Mouse (Mus musculus) kidney, embryonic 14.5 days (tissue): ENCODE measurements at regions not wholly inside any gene's neighbourhood (a gene's known extent, or its start where the extent isn't known, plus 50 kb on each side); places are given as distances from the start of the nearest gene placed in this dataset.
"Not testable (repeated sequence)": the region's sequence is repeated elsewhere in the genome, so short reads cannot be mapped to it uniquely, and the experiment has no call there.

Experiments
- ATAC-seq: fragments of 200-750 bp; cut with Nextera tagmentation; 2 replicates; pipeline ENCODE4 v1.8.0; 2017; ENCODE audit warnings: moderate number of reproducible peaks, mild to moderate bottlenecking, moderate TSS enrichment, moderate library complexity; ENCODE audit not compliant: low FRiP score, low TSS enrichment
- H3K27ac ChIP-seq: fragments of 300-500 bp; sonication (generic); 2 replicates; pipeline ENCODE4 v1.5.1; 2014; ENCODE audit warnings: low read depth, mild to moderate bottlenecking, low read length, moderate library complexity, mixed read lengths
- H3K27me3 ChIP-seq: fragments of 300-500 bp; sonication (generic); 2 replicates; pipeline ENCODE4 v1.6.1; 2014; ENCODE audit warnings: mild to moderate bottlenecking, low read length; ENCODE audit not compliant: control insufficient read depth, insufficient read depth
- H3K36me3 ChIP-seq: fragments of 300-500 bp; sonication (generic); 2 replicates; pipeline ENCODE4 v1.6.1; 2014; ENCODE audit warnings: low read length, mixed read lengths; ENCODE audit not compliant: control insufficient read depth, insufficient read depth
- H3K4me1 ChIP-seq: fragments of 300-500 bp; sonication (generic); 2 replicates; pipeline ENCODE4 v1.6.1; 2014; ENCODE audit warnings: low read length, mixed read lengths; ENCODE audit not compliant: control insufficient read depth, insufficient read depth
- H3K4me2 ChIP-seq: fragments of 300-500 bp; sonication (generic); replicated peaks from 2 replicates; pipeline ENCODE4 v1.6.1; 2014; ENCODE audit warnings: low read depth, mild to moderate bottlenecking, low read length
- H3K4me3 ChIP-seq: fragments of 300-500 bp; sonication (generic); 2 replicates; pipeline ENCODE4 v1.5.1; 2014; ENCODE audit warnings: mild to moderate bottlenecking, low read length
- H3K9ac ChIP-seq: fragments of 300-500 bp; sonication (generic); 2 replicates; pipeline ENCODE4 v1.6.1; 2014; ENCODE audit warnings: low read depth, mild to moderate bottlenecking, low read length, moderate library complexity
- H3K9me3 ChIP-seq: fragments of 300-500 bp; sonication (generic); 2 replicates; pipeline ENCODE4 v1.6.1; 2016; ENCODE audit warnings: low read length; ENCODE audit not compliant: control insufficient read depth
- WGBS: fragments of 180-500 bp; shearing (Covaris S2); extraction: QIAGEN DNeasy Blood & Tissue Kit; methylation state at CpG from one replicate; pipeline ENCODE4 v1.1.7; 2014; 5-methylcytosine and 5-hydroxymethylcytosine counted together

DNA sequence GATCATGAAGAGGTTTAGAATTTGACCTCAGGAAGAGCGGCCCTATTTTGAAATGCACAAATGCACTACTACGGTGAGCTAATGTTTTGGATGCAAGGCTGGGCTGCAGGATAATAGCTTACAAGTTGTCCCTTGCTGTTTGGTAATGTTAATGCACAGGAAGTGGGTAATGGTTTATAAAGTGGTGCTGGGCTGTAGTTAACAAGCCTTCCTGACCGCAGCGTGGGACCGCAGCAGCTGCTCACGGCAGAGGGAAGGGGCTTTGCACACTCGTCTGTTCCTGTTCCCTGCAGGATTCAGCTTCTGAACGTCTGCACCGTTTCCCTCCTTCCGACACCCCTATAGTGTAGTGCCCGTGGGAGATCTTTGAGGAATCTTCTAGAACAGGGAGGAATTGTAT lies 258.4 kb upstream of the Nr5a2 start:
- Histone ChIP-seq H3K27me3 (no peaks in the 10 kb centered on the region), H3K4me2 (no peak overlapping the region), H3K36me3 (no peaks in the 10 kb centered on the region), H3K9me3 (no peaks in the 10 kb centered on the region), H3K27ac (no peak overlapping the region; the same call in 1 of the 2 replicates), H3K4me1 (no peaks in the 10 kb centered on the region), H3K9ac (no peak overlapping the region), H3K4me3 (no peak overlapping the region)
- 54% methylated on average over 11 of the region's 11 CpGs for WGBS
- ATAC-seq: no peak

DNA sequence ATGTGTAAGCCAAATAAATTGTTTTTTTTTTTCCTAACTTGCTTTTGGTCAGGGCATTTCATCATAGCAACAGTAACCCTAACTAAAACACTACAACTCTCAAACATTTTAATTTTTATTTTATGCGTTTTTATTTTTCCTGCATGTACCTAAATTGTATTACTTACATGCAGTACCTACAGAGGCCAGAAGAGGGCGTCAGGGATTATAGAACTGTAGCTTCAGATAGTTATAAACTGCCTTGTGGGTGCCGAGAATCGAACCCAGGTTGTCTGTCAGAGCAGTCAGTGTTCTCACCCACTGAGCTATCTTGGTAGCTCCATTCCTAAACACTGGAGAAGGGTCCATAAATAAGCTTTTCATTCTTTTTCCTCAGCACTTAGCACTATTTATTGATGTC lies 257.8 kb upstream of the Nr5a2 start:
- no peaks in the 10 kb centered on the region for H3K9me3 ChIP-seq
- no peak for ATAC-seq
- 66% methylated on average over 4 of the region's 4 CpGs for WGBS
- no peak overlapping the region for H3K27ac ChIP-seq
- no peak overlapping the region for H3K4me3 ChIP-seq
- H3K4me2 ChIP-seq: no peak overlapping the region
- H3K9ac ChIP-seq: no peak overlapping the region
- no peaks in the 10 kb centered on the region for H3K4me1 ChIP-seq
- H3K36me3 ChIP-seq: no peaks in the 10 kb centered on the region
- H3K27me3 ChIP-seq: no peaks in the 10 kb centered on the region

DNA sequence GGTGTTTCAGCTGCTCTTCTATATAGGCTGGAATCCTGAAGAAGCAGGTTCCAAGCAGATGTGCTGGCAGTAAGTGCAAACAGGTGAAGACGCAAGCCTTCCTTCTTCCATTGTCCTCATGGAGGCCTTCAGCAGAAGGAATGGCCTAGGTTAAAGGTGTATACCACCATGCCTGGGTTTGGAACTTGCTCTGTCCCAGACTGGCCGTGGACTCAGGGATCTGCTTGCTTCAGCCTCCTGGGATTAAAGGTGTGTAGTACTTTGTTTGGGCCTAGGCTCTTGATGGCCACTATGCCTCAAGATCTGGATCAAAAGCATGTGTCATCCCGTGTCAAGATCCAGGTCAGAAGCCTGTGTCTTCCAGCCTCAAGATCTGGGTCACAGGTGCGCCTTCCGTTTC lies 257.0 kb upstream of the Nr5a2 start:
- no peak for ATAC-seq
- no peaks in the 10 kb centered on the region for H3K27me3 ChIP-seq
- no peaks in the 10 kb centered on the region for H3K36me3 ChIP-seq
- H3K9ac ChIP-seq: no peak overlapping the region
- H3K4me2 ChIP-seq: no peak overlapping the region
- no peak overlapping the region for H3K27ac ChIP-seq
- H3K4me1 ChIP-seq: no peaks in the 10 kb centered on the region
- H3K4me3 ChIP-seq: no peak overlapping the region
- WGBS: 94% methylated on average over 5 of the region's 5 CpGs
- H3K9me3 ChIP-seq: no peaks in the 10 kb centered on the region

DNA sequence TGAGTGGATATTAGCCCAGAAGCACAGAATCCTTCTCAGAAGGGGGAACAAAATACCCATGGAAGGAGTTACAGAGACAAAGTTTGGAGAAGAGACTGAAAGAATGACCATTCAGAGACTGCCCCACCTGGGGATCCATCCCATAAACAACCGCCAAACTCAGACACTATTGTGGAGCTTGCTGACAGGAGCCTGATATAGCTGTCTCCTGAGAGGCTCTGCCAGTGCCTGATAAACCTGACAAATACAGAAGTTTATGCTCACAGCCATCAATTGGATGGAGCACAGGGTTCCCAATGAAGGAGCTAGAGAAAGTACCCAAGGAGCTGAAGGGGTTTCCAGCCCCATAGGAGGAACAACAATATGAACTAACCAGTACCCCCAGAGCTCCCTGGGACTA lies 254.1 kb upstream of the Nr5a2 start:
- not testable (repeated sequence) for H3K4me3 ChIP-seq, H3K4me1 ChIP-seq, ATAC-seq, H3K9me3 ChIP-seq, H3K4me2 ChIP-seq, H3K27me3 ChIP-seq, H3K27ac ChIP-seq, H3K36me3 ChIP-seq, H3K9ac ChIP-seq
- 63% methylated on average over 1 of the region's 1 CpGs for WGBS

DNA sequence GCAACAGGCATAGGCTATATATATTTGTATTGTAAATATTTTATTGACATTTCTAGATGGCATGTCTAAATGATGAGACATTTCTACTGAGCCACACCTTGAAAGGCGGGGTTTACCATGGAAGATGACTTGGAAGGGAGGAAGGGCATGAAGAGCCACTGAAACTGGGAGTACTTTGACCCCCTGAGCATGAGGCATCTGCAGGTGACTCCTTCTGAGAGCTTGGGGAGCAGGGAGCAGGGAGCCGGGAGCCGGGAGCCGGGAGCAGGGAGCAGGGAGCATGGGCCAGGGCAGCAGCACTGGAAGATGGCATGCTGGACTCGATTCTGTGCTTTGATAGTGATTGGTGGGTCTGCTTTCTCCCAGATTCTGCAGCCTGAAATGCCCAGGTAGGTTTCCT lies 253.5 kb upstream of the Nr5a2 start:
- ATAC-seq: no peak
- Histone ChIP-seq H3K27me3 (no peaks in the 10 kb centered on the region), H3K9ac (no peak overlapping the region), H3K4me2 (no peak overlapping the region), H3K27ac (no peak overlapping the region), H3K4me3 (no peak overlapping the region), H3K9me3 (no peaks in the 10 kb centered on the region), H3K36me3 (no peaks in the 10 kb centered on the region), H3K4me1 (no peaks in the 10 kb centered on the region)
- 81% methylated on average over 5 of the region's 5 CpGs for WGBS

DNA sequence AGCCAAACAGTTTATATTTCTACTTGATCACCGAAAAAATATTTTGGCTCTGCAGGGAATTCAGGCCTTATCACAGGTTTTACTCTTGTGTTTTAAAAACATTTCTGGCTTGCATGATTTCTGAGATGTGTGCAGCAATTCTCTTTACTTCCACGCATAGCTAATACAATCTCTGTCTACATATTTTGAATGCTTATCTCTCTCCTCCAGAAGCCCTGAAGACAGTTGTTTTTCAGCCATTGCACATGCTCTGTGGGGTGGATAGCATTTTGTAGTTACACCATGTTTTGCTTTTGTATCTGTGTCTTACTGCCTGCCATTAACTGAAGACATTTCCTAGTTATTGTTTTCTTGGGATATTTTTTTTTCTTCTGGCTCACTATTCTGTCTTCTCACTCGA lies 252.6 kb upstream of the Nr5a2 start:
- Histone ChIP-seq H3K27ac (no peak overlapping the region), H3K36me3 (no peaks in the 10 kb centered on the region), H3K9me3 (no peaks in the 10 kb centered on the region), H3K9ac (no peak overlapping the region), H3K27me3 (no peaks in the 10 kb centered on the region), H3K4me1 (no peaks in the 10 kb centered on the region), H3K4me3 (no peak overlapping the region), H3K4me2 (no peak overlapping the region)
- 62% methylated on average over 3 of the region's 3 CpGs for WGBS
- ATAC-seq: no peak

DNA sequence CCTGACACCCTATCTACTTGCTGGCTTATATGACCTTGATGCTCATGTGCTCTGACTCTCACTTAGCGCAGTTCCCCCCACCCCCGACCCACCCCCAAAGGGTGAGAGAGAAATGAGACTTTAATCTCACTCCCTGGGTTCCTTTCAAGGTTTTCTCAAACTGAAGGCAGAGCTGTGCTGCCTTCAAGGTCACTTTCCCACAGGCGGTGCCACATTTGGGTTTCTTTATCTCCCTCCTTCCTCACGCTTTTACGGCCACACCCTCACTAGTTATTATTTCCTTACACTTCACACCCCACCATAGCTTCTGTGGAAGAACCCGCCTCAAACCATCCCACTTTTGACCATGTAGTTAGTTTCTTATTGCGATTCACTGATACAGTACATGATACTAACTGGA lies 244.1 kb upstream of the Nr5a2 start:
- H3K9me3 ChIP-seq: no peaks in the 10 kb centered on the region
- no peaks in the 10 kb centered on the region for H3K27me3 ChIP-seq
- no peak overlapping the region for H3K4me2 ChIP-seq
- H3K36me3 ChIP-seq: no peaks in the 10 kb centered on the region
- no peak overlapping the region for H3K27ac ChIP-seq
- H3K4me3 ChIP-seq: no peak overlapping the region
- 84% methylated on average over 7 of the region's 7 CpGs for WGBS
- H3K4me1 ChIP-seq: no peaks in the 10 kb centered on the region
- H3K9ac ChIP-seq: no peak overlapping the region
- no peak for ATAC-seq

DNA sequence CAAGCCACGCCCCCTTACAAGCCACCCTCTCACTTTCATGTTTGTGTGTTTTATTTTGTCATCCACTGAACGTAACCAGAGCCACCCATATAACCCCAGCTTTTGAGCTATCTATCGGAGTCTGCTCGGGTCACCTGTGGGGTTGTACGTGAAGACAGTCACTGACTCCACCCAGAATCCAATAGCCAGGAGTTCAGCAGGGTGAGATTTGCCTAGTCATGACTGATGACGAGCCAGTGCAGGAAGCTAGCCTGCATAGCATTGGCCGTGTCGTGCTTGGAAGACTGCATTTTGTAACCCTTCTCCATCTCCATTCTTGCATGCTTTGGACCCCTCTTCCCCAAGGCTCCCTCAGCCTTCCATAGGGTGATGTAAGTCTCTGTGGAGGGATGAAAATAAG lies 243.3 kb upstream of the Nr5a2 start:
- no peak for ATAC-seq
- H3K36me3 ChIP-seq: no peaks in the 10 kb centered on the region
- no peak overlapping the region for H3K27ac ChIP-seq

DNA sequence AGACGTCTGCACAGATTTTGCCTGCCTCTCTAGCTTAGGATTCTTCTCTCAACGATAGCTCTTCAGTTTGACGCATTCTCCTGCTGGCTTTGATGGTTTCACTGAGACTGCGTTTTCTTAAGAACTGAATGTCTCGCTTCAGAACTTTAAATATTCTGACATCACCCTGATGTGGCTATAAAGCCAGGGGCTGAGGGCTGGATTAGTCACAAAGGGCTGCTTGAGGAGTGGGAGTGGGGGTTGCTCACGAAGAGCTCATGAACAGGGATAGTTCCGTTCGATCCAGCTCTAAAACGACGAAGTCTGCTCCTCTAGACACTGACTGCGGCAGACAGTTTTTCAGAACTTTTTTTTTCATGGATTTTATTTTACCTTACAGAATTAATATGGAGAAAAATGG lies 240.7 kb upstream of the Nr5a2 start:
- no peak overlapping the region for H3K9ac ChIP-seq
- WGBS: 79% methylated on average over 11 of the region's 11 CpGs
- ATAC-seq: no peak
- no peak overlapping the region for H3K27ac ChIP-seq
- no peak overlapping the region for H3K4me3 ChIP-seq
- no peaks in the 10 kb centered on the region for H3K27me3 ChIP-seq
- no peak overlapping the region for H3K4me2 ChIP-seq
- H3K4me1 ChIP-seq: no peaks in the 10 kb centered on the region
- H3K36me3 ChIP-seq: no peaks in the 10 kb centered on the region
- no peaks in the 10 kb centered on the region for H3K9me3 ChIP-seq

More for the DNA sequence above, 243.3 kb upstream of the Nr5a2 start:
- no peaks in the 10 kb centered on the region for H3K4me1 ChIP-seq
- no peak overlapping the region for H3K4me3 ChIP-seq
- H3K4me2 ChIP-seq: no peak overlapping the region
- no peaks in the 10 kb centered on the region for H3K27me3 ChIP-seq
- no peaks in the 10 kb centered on the region for H3K9me3 ChIP-seq
- WGBS: 76% methylated on average over 8 of the region's 8 CpGs
- no peak overlapping the region for H3K9ac ChIP-seq

DNA sequence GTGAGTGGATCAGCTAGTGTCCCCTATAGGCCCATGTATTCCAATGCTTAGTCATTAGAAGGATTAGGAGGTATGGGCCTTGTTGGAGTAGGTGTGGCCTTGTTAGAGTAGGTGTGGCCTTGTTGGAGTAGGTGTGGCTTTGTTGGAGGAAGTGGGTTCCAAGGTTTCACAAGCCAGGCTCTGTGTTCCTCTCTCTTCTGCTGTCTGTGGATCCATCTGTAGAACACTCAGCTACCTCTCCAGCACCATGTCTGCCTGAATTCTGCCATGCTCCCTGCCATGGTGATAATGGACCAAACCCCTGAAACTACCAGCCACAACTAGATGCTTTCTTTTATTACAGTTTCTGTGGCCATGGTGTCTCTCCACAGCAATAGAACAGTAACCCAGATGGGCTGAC lies 235.7 kb upstream of the Nr5a2 start:
- Histone ChIP-seq H3K9ac (no peak overlapping the region), H3K36me3 (no peaks in the 10 kb centered on the region), H3K9me3 (no peaks in the 10 kb centered on the region), H3K4me3 (no peak overlapping the region), H3K4me1 (no peaks in the 10 kb centered on the region), H3K27ac (no peak overlapping the region), H3K27me3 (no peaks in the 10 kb centered on the region), H3K4me2 (no peak overlapping the region)
- no peak for ATAC-seq
